Mouse (Mus musculus): ENCODE measurements around the gene Nqo1.

DNA sequence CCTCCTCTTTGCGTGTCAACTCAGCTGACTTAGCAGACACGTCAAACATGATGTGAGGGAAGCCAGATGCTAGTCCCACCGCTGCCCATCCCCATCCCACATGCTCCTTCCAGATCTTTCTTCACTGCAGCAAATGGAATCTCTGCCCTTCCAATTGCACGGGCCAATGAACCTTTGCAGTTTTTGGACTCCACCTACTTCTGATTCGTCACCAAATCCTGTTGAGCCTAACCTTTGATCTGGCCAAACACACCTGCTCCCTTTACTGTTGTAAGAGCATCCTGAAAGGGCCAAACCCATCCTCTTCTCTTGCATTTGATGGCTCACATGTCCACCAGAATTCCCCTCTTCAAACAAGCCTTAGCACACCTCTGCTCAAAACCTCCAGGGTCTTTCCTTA is 18.4 kb downstream of the Nqo1 start:
- no peak for TF ChIP-seq POLR2A (IDR thresholded peaks at IDR 0.05; ENCODE audit: insufficient read length, low read depth)
- TF ChIP-seq MAX (IDR thresholded peaks at IDR 0.05; ENCODE audit: low read depth) = no peak
- TF ChIP-seq CEBPB (IDR thresholded peaks at IDR 0.05; ENCODE audit: insufficient read depth, poor library complexity, severe bottlenecking) = no peak

All from myocyte (in vitro differentiated cells).